Mouse (Mus musculus): ENCODE results near the gene Olfr548-ps1. TPM values are rescaled to one million over a fixed set of nuclear protein-coding genes. Genes with fewer than 3 reads are reported as not detected.

The Olfr548-ps1 gene
- polyA plus RNA-seq (2015; fragmentation: Nextera tagmentation; extraction: Ambion mirVana) = not detected in 2 replicates

DNA sequence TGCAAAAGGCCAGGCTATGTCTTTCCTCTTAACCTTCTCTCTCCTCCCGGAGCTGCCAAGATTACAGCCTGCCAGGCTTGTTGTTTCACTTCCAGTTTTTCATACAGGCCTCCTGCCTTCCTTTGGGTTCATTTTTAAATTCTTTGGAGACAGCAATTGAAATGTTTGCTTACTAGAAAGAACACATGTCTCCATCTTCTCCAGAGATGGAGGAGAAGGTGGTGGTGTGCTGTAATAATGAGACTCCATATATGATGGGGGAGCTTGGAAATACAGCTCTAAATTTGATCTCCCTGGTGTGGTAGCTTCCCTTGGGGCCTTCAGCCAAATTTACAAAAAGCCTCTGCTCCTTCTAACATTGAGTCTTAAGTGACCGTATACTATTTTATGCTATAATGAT is at the start of gene Olfr548-ps1:
Olfr548-ps1 (plus strand) TSS at position 301 of the 400 bp plus-strand sequence.

DNA sequence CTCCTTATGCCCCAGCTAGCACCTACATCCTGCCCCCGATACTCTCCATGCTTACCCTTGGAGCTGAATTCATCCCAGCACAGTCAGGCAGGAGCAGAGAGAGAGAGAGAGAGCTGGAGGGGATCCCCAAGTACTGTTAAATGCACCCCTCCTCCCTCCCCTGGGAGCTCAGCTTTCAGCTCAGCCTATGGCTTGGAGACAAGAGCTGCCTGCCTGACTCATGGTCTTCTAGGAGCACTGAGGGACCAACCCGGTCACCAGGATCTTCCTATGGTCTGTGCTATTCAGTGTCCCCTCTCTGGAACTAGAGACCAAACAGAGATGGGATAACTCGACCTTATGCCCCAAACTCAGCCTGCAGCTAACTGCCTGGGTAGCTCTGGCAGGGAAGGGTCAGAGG is 41.2 kb upstream of the Olfr548-ps1 start, which contains the start of gene Olfr545:
Olfr545 (minus strand) TSS at position 101 of the 400 bp plus-strand sequence.

DNA sequence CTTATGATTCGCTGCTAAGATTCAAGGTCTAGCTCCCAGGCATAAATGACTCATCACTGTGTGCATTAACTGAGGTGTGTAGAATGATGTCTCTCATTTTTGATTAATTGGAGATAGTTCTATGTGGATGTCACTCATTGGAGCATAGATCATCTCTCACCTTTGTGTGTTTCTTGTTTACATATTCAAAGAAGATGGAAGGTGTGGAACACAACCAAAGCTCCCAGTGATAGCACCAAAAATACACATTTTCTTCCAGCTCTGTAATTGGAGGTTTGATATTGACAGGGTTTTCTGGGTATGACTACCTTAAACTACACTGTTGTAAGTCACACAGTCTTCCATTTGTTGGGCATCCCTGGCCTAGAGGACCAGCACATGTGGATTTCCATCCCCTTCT is 6.2 kb upstream of the Olfr548-ps1 start, which contains the start of gene Olfr547:
Olfr547 (plus strand) TSS at position 301 of the 400 bp plus-strand sequence.

DNA sequence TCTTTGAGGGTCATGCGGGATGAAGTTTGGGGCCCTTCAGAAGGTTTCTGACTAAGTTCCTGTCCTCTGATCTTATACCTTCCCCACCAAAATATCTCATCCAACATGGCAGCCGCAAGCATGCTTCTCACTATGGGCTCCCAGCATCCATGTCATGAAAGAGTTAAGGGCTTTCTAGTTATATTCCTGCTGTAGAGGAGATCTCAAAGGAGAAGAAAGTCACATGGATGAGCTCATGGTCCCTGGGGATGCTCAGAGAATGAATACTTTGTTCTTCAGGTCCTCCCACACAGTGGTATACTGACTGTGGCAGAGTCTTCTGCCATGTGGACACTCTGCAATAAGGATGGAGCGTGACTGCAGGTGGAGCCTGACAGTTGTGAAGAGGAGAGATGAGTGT is 8.9 kb downstream of the Olfr548-ps1 start, which contains the start of gene Olfr549:
Olfr549 (plus strand) TSS at position 301 of the 400 bp plus-strand sequence.

DNA sequence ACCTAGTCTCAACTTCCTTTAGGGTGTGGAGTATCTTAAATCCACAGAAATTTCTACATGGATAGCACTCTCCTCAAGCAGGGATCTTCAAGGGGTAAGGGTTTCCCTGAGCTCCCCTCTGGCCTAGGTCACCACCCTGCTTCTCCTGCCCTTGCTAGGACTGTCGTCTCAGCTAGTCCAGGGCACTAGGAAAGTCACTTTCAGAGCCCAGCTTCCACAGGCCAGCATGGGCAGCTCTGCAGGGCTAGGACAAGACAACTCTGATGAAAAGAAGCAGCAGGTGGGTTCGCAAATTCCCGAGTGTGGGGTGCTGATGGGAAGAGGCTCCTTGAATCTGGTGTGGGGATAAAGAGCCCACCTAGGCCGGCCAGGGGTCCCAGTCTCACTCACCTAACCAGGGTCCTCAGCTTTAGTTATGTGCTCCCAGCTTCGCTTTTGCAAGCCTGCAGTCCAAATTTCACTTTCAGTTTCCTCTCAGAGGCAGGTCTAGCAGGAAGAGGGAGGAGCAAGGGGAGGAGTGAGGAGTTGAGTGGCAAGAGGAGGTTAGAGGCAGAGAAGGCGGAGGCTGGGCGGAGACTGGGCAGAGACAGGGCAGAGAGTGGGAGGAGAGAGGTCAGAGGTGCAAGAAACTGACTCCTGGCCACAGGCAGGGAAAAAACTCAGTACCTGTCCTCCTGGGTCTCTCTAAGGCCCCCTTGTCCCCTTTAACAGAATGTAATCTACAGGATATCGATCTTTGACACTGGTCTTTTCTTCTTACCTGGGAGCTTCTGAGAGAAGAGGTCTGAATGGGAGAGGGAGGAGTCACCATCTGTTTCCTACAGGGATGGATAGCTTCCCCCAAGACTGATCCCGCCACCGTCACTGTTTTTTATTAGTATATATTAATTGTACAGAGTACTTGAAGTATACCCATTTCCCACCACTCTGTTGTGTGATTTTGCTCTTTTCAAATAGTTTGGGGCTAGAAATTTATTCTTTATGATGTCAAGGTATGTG is 24.6 kb downstream of the Olfr548-ps1 start, which contains the start of gene Trim21:
Trim21 (minus strand) TSS at position 488 of the 999 bp plus-strand sequence.

DNA sequence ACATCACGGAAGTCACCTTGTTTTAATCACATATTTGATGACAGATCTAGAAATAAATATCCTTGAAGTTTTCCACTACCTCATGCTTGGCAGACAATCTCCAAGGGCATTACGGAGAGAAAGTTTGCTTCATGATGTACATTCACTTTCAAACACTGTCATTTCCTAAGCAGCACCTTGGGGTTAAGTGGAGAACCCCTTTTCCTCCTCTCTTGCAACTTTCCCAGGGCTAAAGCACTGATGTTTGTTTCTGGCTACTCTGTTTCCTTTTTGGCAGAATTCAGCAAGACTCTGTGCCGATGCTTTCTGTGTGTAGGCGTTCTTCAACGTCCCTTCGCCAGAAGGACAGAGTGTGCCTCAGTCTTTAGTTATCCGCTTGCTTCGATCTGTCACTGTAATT is 30.4 kb downstream of the Olfr548-ps1 start, which contains the start of gene Olfr550:
Olfr550 (plus strand) TSS at position 301 of the 400 bp plus-strand sequence.

DNA sequence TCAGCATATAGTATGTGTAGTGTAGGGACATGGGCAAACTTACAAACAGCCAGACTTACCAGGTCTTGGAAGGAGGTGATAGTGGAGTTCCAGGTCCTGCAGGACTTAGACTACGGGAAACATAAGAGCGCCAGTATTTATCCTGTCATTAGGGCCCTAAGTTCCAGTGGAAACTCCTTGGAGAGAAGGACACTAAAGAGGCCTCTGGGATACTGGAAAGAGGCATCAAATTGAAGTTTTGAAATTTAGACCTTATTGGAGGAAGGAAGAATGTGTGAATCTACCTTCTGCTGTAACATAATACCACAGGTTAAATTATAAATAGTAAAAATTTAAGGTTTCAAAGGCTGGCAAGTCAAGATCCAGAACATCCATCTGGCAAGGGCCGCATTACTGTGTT is 51.1 kb downstream of the Olfr548-ps1 start, which contains the start of gene Olfr551:
Olfr551 (minus strand) TSS at position 101 of the 400 bp plus-strand sequence.

Other genes starting within 250 kb of the Olfr548-ps1 start
- gene Rrm1, start 99.2 kb upstream of the Olfr548-ps1 start, polyA plus RNA-seq (2015; fragmentation: Nextera tagmentation; extraction: Ambion mirVana) = 24.6 and 28.1 TPM in 2 replicates
- gene Olfr543, start 59.2 kb upstream of the Olfr548-ps1 start, polyA plus RNA-seq (2015; fragmentation: Nextera tagmentation; extraction: Ambion mirVana) = 0.09 and 0.17 TPM in 2 replicates
- gene Olfr544, start 52.6 kb upstream of the Olfr548-ps1 start, polyA plus RNA-seq (2015; fragmentation: Nextera tagmentation; extraction: Ambion mirVana) = 0.05 TPM in 1 of 2 replicates, not detected in the other
- not detected in 2 replicates for gene Olfr545, start 41.3 kb upstream of the Olfr548-ps1 start, polyA plus RNA-seq (2015; fragmentation: Nextera tagmentation; extraction: Ambion mirVana)
- not detected in 2 replicates for gene Olfr547, start 6.1 kb upstream of the Olfr548-ps1 start, polyA plus RNA-seq (2015; fragmentation: Nextera tagmentation; extraction: Ambion mirVana)
- not detected in 2 replicates for gene Olfr549, start 9.0 kb downstream of the Olfr548-ps1 start, polyA plus RNA-seq (2015; fragmentation: Nextera tagmentation; extraction: Ambion mirVana)
- gene Trim21, start 24.6 kb downstream of the Olfr548-ps1 start, polyA plus RNA-seq (2015; fragmentation: Nextera tagmentation; extraction: Ambion mirVana) = 0.17 and 0.50 TPM in 2 replicates
- gene Olfr550, start 30.5 kb downstream of the Olfr548-ps1 start, polyA plus RNA-seq (2015; fragmentation: Nextera tagmentation; extraction: Ambion mirVana) = not detected in 2 replicates
- gene Olfr551, start 51.0 kb downstream of the Olfr548-ps1 start, polyA plus RNA-seq (2015; fragmentation: Nextera tagmentation; extraction: Ambion mirVana) = not detected in 2 replicates
- not detected in 2 replicates for gene Olfr552, start 56.9 kb downstream of the Olfr548-ps1 start, polyA plus RNA-seq (2015; fragmentation: Nextera tagmentation; extraction: Ambion mirVana)
- gene Olfr553, start 77.3 kb downstream of the Olfr548-ps1 start, polyA plus RNA-seq (2015; fragmentation: Nextera tagmentation; extraction: Ambion mirVana) = not detected in 2 replicates
- gene Olfr554, start 97.5 kb downstream of the Olfr548-ps1 start, polyA plus RNA-seq (2015; fragmentation: Nextera tagmentation; extraction: Ambion mirVana) = not detected in 2 replicates
- gene Olfr555, start 117.9 kb downstream of the Olfr548-ps1 start, polyA plus RNA-seq (2015; fragmentation: Nextera tagmentation; extraction: Ambion mirVana) = not detected in 2 replicates
- gene Olfr556, start 124.0 kb downstream of the Olfr548-ps1 start, polyA plus RNA-seq (2015; fragmentation: Nextera tagmentation; extraction: Ambion mirVana) = not detected in 2 replicates
- gene Trim68, start 146.4 kb downstream of the Olfr548-ps1 start, polyA plus RNA-seq (2015; fragmentation: Nextera tagmentation; extraction: Ambion mirVana) = 5.8 and 6.5 TPM in 2 replicates
- gene Olfr557, start 155.0 kb downstream of the Olfr548-ps1 start, polyA plus RNA-seq (2015; fragmentation: Nextera tagmentation; extraction: Ambion mirVana) = not detected in 2 replicates
- gene Olfr558, start 161.3 kb downstream of the Olfr548-ps1 start, polyA plus RNA-seq (2015; fragmentation: Nextera tagmentation; extraction: Ambion mirVana) = 3.7 and 3.8 TPM in 2 replicates
- gene Olfr33, start 178.2 kb downstream of the Olfr548-ps1 start, polyA plus RNA-seq (2015; fragmentation: Nextera tagmentation; extraction: Ambion mirVana) = not detected in 2 replicates
- gene Olfr559, start 186.6 kb downstream of the Olfr548-ps1 start, polyA plus RNA-seq (2015; fragmentation: Nextera tagmentation; extraction: Ambion mirVana) = not detected in 2 replicates
- not detected in 2 replicates for gene Olfr560, start 218.5 kb downstream of the Olfr548-ps1 start, polyA plus RNA-seq (2015; fragmentation: Nextera tagmentation; extraction: Ambion mirVana)
- gene Olfr78, start 218.6 kb downstream of the Olfr548-ps1 start, polyA plus RNA-seq (2015; fragmentation: Nextera tagmentation; extraction: Ambion mirVana) = 0.90 and 0.95 TPM in 2 replicates
- gene Olfr561, start 230.3 kb downstream of the Olfr548-ps1 start, polyA plus RNA-seq (2015; fragmentation: Nextera tagmentation; extraction: Ambion mirVana) = 0.09 and 0.23 TPM in 2 replicates

Measured in skeletal muscle tissue, postnatal 0 days (tissue).